Mouse (Mus musculus) CD4-positive, CD25-positive, alpha-beta regulatory T cell, adult 2 months (primary cell): ENCODE measurements around the gene Plxna1.

Experiments used
- DNase-seq: peaks from one replicate; pipeline ENCODE4 v3.0.0-alpha.2; 2012; ENCODE audit warnings: low read depth, low spot score

Gene Plxna1

GRCm38 (mm10) chr6:89285116-89285515 lies 77.3 kb downstream of the Plxna1 start:
- no peak for DNase-seq

DNA sequence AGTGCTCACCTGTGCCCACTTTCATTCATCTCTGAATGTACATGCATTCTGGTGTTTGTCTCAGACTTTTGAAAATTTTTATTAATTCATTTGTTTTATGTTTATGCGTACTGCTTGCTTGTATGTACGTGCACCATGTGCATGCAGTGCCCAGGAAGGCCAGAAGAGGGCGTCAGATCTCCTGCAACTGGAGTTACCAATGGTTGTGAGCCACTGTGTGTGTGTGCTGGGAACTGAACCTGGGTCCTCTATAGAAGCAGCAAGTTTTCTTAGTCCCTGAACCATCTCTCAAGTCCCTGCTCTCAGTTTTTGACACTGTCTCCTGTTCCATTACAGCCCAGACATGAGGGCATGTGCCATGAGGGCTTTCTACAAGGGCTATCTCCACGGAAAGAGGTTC lies 79.3 kb downstream of the Plxna1 start:
- no peak for DNase-seq

DNA sequence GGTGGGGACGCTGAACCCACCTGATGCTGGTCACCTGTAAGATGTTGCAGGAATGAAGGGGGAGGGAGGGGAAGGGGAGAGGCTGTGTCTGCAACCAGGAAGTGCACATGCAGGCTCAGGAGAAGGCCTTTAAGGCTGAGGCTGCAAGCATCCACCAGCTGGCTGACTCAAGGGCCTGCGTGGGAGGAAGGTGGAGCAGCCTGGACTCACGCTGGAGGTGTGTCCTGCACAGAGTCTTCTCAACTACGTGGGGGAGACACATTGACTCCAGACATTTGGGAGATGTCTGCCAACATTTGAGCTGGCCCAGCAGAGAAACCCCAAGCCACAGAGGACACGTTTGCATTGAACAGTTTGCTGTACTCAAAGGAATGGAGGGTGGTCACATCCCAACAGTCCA lies 79.8 kb downstream of the Plxna1 start:
- DNase-seq, result peak; percentile 19

DNA sequence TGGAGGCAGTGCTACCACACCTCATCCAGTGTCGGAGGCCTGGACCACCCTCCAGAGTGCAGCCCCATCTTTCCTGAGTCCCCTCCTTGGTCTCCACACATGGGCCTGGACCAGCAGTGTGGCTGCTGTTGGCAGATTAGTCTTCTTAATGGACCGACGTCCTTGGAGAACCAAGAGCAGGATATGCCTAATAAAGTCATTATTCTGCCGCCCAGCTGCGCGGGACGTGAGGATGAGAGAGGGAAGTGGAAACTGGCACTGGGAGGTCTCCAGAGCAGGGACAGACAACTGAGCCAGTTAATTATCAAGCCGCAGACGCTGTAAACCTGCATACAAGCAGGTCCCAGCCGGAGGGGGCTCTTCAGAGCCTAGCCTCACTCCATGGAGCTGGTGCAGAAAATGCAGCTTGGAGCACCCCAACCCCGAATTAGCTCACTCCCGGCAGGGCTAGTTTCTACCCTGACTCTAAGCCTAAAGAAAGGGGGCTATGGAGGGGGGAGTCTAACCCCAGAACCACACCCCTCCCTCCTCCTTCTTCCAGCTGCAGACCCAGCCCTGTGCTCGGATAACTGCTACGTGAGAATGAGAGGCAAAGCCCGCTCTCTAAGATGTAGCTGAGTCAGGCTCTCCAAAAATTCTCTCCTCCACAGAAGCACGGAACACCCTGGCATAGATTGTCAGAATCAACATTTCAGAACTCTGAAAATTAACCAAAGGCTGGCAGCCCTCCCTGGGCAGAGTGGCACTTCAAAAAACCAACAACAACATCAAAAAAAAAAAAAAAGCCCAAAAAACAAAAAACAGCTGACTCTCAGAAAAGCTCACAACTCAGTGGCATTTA lies 80.7 kb downstream of the Plxna1 start:
- DNase-seq, result no peak

DNA sequence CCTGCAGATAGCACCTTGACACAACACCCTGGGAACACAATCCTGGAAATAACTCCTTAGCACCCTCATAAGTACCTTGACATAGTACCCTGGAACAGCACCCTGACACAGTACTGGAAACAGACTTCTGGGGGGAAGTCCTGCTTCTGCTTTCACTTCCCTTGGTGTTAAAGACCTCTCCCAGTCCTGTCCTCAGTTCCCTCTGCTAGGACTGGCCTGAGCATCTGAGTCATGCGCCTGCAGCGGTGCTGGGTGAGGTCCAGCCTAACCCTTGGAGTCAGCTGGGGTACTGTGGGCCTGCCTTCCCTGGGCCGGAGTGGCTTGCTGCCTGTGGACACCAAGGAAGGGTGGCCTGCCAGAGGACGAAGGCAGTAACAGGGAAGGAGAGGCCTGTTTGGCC lies 81.9 kb downstream of the Plxna1 start:
- no peak for DNase-seq

- peak; percentile 28 for DNase-seq
Observed at GRCm38 (mm10) chr6:89271731-89272475, 90.5 kb downstream of the Plxna1 start.

DNA sequence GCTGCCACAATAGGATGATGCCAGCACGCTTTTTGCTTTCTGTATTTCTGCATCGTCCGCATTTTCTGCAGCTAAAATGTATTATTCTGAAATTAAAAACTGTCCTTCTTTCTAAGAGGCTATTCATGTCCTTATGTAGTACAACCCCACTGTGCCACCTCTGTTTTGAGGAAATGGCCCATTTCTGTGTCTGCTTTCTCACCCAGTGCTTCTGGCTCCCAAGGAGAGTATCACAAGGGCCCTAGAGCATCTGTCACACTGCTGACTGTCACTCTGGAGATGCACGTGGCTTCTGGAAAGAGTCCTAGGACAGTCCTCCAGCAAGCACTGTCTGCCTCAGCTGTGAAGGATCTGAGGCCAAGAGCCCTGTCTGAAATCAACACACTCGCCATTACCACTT lies 95.2 kb downstream of the Plxna1 start:
- no peak for DNase-seq
